Mouse (Mus musculus) MEL (cell line): ENCODE results near the gene Hnf1b.

Experiments
- BHLHE40 ChIP-seq: IDR thresholded peaks from 2 replicates; pipeline ENCODE4 v1.6.1; 2012; ENCODE audit warnings: low read depth, mild to moderate bottlenecking, inconsistent platforms, low read length, improper control_type of control experiment, borderline replicate concordance
- CHD2 ChIP-seq: IDR thresholded peaks from 2 replicates; pipeline ENCODE4 v1.6.1; 2011; ENCODE audit warnings: low read length, improper control_type of control experiment
- CTCF ChIP-seq, 3 experiments: IDR thresholded peaks in 2 of 3; conservative IDR thresholded peaks in 1 of 3; 2 replicates each; pipeline ENCODE4 v1.5.1; 2011 to 2012; ENCODE audit warnings: low read length in 3 of 3, low read depth in 2 of 3, mild to moderate bottlenecking in 2 of 3, improper control_type of control experiment in 1 of 3, inconsistent platforms in 1 of 3, mixed read lengths in 1 of 3, moderate library complexity in 1 of 3; ENCODE audit not compliant: control insufficient read depth in 1 of 3, insufficient read depth in 1 of 3, poor library complexity in 1 of 3, severe bottlenecking in 1 of 3
- EP300 ChIP-seq, 2 experiments: IDR thresholded peaks; 2 replicates each; pipeline ENCODE4 v1.6.1; 2011; ENCODE audit warnings: improper control_type of control experiment in 2 of 2, low read length in 2 of 2, low read depth in 1 of 2, mild to moderate bottlenecking in 1 of 2
- NRF1 ChIP-seq: IDR thresholded peaks from 2 replicates; pipeline ENCODE4 v1.6.1; 2014; ENCODE audit warnings: low read depth, mild to moderate bottlenecking, inconsistent platforms, low read length, improper control_type of control experiment, moderate library complexity; ENCODE audit not compliant: poor library complexity, insufficient read depth, severe bottlenecking
- POLR2A ChIP-seq, 2 experiments: IDR thresholded peaks; 2 replicates each; pipeline ENCODE4 v1.6.1; 2011 to 2012; ENCODE audit warnings: low read length in 2 of 2, mild to moderate bottlenecking in 2 of 2, control low read depth in 1 of 2, improper control_type of control experiment in 1 of 2, low read depth in 1 of 2, moderate library complexity in 1 of 2; ENCODE audit not compliant: control insufficient read depth in 1 of 2, insufficient read depth in 1 of 2, poor library complexity in 1 of 2
- RAD21 ChIP-seq: IDR thresholded peaks from 2 replicates; pipeline ENCODE4 v1.6.1; 2011; ENCODE audit warnings: mild to moderate bottlenecking, low read depth, low read length, improper control_type of control experiment
- UBTF ChIP-seq: IDR thresholded peaks from 2 replicates; pipeline ENCODE4 v1.6.1; 2012; ENCODE audit warnings: low read depth, mild to moderate bottlenecking, inconsistent platforms, low read length, improper control_type of control experiment, moderate library complexity, borderline replicate concordance; ENCODE audit not compliant: insufficient read depth
- USF1 ChIP-seq: IDR thresholded peaks from 2 replicates; pipeline ENCODE4 v1.6.1; 2014; ENCODE audit warnings: low read depth, mild to moderate bottlenecking, inconsistent platforms, low read length, improper control_type of control experiment, moderate library complexity
- USF2 ChIP-seq, 2 experiments: IDR thresholded peaks; 2 replicates each; pipeline ENCODE4 v1.6.1; 2011 to 2012; ENCODE audit warnings: improper control_type of control experiment in 2 of 2, low read length in 2 of 2, borderline replicate concordance in 1 of 2, inconsistent platforms in 1 of 2, low read depth in 1 of 2, mild to moderate bottlenecking in 1 of 2; ENCODE audit not compliant: insufficient read depth in 1 of 2
- ZMIZ1 ChIP-seq: IDR thresholded peaks from 2 replicates; pipeline ENCODE4 v1.6.1; 2012; ENCODE audit warnings: low read depth, mild to moderate bottlenecking, inconsistent platforms, low read length, improper control_type of control experiment, moderate library complexity
- ZNF384 ChIP-seq: IDR thresholded peaks from 2 replicates; pipeline ENCODE4 v1.6.1; 2012; ENCODE audit warnings: low read depth, mild to moderate bottlenecking, inconsistent platforms, low read length, improper control_type of control experiment

- no peak for TF ChIP-seq EP300 (IDR thresholded peaks at IDR 0.05; ENCODE audit: low read depth in 1 of 2, low read length in 2 of 2)
- no peak for TF ChIP-seq RAD21
- no peak for TF ChIP-seq CTCF (IDR thresholded peaks at IDR 0.05 in 2 of 3, conservative IDR thresholded peaks at IDR 0.05 in 1 of 3; ENCODE audit: control insufficient read depth in 1 of 3, insufficient read depth in 1 of 3, low read depth in 2 of 3, low read length in 3 of 3, poor library complexity in 1 of 3, severe bottlenecking in 1 of 3)
- no peak for TF ChIP-seq CHD2
- TF ChIP-seq POLR2A (IDR thresholded peaks at IDR 0.05; ENCODE audit: control insufficient read depth in 1 of 2, insufficient read depth in 1 of 2, low read depth in 1 of 2, low read length in 2 of 2, poor library complexity in 1 of 2) = no peak
- no peak for TF ChIP-seq UBTF
- no peak for TF ChIP-seq NRF1
- no peak for TF ChIP-seq BHLHE40
- no peak for TF ChIP-seq ZMIZ1
- no peak for TF ChIP-seq USF2 (IDR thresholded peaks at IDR 0.05; ENCODE audit: borderline replicate concordance in 1 of 2, insufficient read depth in 1 of 2, low read depth in 1 of 2, low read length in 2 of 2)
- no peak for TF ChIP-seq ZNF384
- no peak for TF ChIP-seq USF1
These were observed 64.6 kb downstream of the Hnf1b start for GRCm38 (mm10) chr11:83914501-83914900.
